Mouse (Mus musculus) activated CD4-positive, CD25-positive, alpha-beta regulatory T cell, adult 4 months (primary cell): ENCODE measurements around the gene C3. TPM values are rescaled to one million over a fixed set of nuclear protein-coding genes. Genes with fewer than 3 reads are reported as not detected.

Source experiments
- ATAC-seq: one replicate; pipeline ENCODE4 v1.8.0; 2017
- polyA plus RNA-seq, 2 experiments: library from polyadenylated mRNA; unstranded; fragments of 100-300 nt; shearing (Covaris generic); gene quantifications; one replicate each; pipeline ENCODE4 v1.2.1; 2017

C3 gene
- under 1 TPM in 1 of 2 experiments, not detected in 1; 0.41 TPM for polyA plus RNA-seq

DNA sequence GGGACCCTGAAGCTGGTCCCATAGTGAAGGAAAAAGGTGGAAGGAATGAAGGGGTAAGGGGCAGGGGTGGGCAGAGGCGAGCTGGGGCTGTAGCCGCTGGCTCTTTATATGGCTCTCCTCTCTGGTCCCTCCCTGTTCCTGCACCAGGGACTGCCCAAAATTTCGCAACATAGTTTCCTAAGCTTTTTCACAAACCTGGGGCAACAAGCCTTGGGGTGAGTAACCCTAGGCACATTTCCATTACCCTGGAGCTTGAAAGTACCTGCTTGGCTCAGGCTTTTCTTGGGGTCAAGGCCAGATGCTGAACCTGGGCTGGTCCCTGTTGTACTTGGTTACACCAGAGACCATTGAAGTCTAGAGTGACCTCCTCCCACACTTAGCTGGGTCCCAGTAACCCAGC, at the start of gene C3:
C3 (minus strand) TSS at position 123 of the 400 bp plus-strand sequence.
- no peak for ATAC-seq

DNA sequence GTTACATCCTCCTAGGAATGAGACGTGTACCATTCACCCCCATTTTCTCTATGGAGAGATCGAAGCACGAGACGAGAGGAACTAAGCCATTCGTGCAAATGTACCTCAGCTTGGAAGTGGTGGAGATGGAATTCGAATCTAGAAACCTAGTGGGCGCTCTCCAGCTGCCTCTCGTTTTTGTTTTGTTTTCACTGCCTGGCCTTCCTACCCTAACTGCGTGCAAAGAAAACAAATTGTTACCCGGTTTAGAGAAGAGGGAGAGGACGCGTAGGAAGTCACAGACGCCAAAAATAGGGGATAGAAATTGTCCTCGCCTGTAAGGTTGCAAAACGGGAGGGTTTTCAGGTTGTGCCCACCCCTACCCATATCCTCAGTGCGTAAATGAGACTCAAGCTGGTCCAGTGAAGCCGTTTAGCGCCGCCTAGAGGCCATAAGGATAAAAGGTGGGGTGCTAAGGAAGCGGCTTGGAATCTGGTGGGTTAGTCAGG, 48.7 kb upstream of the C3 start:
- peak; percentile 25 for ATAC-seq

DNA sequence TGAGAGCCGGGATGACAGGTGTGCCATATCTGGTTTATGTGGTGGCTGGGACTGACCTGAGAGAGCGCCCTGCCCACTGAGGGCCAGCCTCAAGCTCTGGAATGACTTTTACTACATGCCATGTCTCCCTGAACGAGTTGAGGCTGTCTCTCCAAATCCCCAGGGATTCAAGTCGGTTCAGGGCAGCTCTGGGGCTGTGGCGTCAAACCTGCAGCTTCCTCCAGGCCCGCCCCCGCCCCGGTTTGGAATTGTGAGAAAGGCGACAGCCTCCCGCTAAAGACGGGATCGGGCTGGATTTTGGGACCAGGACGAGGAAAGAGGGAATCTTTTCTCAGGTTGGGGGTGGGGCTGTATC, 48.0 kb upstream of the C3 start:
- no peak for ATAC-seq

DNA sequence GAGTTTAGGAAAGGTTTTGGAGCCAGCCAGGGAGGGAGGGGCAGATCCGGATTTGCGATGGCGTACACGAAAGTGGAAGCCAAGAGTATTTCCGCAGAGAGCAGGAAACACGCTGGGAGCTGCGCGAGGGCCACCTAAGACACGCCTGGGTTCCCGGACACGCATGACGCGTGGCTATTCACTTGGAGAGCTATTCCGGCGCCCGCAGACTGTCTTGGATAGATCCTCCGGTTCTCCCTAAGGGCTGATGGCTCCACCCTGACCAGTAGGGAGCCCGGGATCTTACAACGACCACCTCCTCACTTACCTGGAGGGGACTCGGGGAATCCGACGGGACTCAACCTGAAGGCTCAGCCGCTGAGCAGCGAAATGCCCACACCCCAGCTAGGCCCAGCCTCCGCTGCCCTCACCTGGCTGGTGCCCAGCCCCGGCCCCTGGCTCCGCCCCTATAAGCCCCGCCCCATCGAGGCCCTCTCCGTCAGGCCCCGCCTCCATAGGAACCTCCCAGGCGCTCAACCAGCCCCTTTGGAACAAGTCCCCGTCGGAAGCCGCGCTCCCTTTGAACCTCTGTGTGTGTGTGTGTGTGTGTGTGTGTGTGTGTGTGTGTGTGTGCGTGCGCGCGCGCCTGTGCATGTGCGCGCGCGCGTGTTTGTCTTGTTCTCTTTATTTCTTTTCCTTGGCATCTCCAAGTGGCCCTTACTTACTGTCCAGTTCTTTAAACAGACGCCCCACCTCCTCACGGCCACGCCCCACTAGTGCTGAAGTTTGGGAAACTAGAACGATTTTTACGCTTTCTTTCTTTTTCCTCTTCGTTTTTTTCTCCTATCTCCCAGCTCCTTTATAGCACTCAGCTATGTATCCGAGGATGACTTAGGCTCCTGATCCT, 47.4 kb upstream of the C3 start:
- peak; percentile 58 for ATAC-seq

DNA sequence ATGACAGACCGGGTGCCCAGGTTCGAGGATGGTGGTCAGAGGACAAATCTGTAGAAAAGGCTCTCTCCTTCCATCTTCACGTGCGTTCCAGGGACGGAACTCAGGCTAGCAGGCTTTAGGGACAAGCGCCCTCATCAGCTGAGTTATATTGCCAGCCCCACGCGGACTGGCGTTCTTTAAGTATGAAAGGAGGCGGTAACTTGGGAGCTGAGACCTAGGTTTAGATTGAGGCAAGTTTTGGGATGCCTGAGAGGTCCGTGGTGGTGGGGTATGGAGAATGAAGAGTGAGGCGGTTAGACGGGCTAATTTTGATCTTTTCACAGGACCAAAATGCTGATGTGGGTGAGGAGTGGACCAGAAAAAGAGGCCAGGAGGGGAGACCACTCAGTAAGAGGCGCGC, 46.8 kb upstream of the C3 start:
- ATAC-seq: no peak

DNA sequence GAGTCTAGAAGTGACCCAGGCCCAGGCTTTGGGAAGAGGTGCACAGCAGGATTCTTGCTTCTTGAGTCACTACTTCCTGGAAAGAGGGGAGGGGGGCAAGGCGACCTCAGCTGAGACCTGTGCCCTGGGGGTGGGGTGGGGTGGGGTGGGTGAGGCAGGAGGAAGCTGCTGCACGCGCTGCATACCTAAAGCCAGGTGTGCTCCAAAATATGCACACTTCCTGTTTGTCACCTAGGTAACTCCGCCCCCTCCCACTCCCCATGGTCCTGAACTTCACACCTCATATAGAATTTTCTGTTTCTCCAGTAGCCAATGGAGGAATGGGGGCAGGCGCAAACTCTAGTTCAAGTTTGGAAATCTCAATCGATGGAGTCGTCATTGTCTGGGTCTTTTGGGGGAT, 45.9 kb upstream of the C3 start:
- ATAC-seq: no peak

DNA sequence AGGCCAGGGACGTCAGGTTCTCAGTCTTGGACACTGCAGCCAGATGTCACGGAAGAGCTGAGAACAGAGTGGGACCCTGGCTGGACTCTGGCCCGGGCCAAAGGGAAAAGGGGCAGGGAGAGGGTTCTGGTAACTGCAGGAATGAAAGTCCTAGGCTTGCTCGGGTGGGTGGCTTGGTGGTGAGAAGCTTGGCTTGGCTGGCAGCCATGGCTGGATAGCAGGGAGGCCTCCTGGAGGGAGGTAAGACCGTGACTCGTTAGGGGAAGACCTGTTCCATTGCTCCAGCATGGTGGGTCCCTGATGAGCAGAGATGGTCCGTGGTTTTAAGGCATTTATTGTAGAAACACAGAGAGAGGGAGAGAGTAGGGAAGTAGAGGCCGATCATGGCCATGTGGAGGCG, 43.4 kb upstream of the C3 start:
- no peak for ATAC-seq

DNA sequence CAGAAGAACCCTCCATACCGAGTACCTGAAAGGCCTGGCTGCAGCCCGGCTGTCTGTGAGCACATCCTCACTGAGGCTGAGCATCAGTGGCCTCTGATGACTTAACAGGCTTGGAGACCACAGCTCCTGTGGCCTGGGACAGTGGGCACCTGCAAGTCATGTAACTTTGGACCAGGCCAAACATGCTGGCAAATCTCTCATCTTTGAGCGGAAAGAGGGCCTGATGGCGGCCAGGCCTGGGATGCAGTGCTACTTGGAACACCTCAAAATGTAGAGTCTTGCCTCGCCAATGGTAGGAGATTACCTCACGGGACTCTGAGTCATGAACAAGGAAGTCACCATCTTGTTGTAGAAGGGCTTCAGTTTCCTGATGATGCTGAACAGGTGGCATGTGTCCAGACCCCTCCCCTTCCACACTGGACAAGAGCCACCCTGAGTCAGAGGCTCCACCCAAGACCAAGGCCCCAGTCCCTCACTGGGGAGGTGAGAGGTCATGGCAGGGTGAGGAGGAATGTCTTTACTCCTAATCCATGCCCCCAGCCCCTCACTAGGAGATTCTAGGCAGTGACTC, 39.7 kb upstream of the C3 start:
- ATAC-seq: no peak

DNA sequence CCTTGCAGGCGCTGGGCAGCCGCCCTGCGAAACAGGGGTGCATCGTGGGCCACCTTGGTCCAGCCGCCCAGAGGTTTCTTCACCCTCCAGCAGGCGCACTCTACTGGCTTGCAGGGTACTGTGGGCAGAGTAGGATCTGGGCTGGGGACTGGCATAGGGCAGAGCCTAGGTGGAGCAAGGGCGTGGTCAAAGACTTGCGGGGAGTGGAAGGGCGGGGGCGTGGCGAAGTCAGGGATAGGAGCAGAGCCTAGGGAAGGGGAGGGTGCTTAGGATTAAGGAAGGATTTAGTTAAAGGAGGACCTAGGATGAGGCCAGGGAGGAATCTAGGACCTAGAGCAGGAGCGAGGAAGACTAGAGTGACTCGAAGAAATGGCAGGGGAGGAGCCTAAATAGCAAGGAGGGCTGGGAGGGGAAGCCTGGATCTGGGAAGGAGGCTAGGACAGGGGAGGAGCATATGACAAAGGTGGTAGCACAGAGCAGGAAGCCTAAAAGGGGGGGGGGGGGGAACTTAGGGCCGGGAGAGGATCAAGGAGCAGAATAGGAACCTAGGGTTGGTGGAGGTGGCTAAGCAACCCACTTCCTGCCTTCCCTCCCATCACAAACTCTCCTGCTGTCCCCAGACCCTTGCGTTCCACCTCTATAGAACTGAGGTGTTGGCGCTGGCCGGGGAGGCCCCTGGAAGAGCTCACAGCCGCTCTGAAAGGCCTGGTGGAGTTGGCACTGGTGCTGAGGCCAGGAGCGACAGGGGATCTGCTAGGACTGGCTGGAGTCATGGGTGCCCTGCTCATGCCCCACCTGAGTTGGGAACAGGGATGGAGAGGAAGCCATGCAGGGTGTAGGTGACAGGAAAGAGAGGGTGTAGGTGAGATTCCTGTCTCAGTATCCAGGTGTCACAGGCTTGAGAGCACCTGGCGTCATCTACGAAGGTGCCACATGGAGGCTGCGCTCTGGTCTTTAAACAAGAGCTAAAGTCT, 37.3 kb upstream of the C3 start:
- ATAC-seq: peak; percentile 23

DNA sequence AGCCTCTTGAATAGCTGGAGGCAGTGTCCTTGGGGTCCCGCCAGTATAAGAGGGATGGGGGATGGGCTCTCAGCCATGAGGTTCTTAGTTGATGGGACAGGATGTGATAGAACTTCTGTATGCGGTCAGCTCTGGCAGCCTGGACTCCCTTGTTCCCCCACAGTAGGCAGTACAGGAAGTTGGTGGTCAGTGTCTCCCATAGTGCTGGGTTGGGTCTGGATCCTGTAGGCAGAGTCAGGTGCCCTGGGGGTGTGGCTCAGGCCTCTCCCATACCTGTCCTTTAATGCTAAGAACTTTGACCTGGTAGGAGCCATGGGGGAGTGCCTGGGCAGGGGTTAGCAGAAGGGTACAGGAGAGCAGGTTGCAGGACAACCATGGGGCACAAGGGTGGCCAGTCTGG, 36.2 kb upstream of the C3 start:
- peak; percentile 61 for ATAC-seq

DNA sequence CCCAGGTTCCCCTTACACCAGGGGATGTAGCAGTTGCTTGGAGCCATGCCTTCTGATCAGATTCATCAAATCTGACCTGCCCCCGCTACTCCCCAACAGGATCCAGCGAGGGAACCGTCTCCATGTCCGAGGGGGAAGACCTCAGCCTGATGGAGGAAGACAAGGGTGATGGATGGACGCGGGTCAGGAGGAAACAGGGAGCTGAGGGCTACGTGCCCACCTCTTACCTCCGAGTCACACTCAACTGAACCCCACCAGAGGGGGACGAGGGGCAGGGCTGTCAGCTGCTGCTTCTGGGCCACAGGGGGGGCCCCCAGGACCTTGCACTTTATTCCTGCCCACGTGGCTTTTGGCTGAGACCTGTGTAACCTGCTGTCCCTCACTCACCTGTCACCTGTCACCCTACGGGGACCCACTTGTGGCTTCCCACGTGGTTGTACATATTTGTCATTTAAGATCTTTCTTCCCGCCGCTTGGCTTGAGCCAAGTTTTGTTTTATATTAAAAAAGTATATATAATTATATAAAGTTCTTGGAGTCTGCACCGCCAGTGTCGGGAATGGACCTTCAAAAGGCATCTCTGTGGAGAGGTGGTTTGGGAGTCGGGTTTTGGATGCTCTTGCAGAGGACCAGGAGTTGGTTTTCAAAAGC, 35.1 kb upstream of the C3 start:
- no peak for ATAC-seq

DNA sequence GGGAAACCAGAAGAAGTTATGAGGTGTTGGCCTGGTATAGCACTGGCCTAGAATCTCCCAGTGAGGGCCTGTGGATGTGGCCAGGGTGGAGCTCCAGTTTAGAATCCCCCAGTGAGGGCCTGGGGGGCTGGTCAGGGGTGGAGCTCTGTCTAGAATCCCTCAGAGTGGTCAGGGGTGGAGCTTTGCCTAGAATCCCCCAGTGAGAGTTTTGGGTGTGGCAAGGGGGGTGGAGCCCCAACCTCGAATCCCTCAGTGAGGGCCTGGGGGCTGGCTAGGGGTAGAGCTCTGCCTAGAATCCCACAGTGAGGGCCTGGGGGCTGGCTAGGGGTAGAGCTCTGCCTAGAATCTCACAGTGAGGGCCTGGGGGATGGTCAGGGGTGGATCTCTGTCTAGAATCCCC, 33.9 kb upstream of the C3 start:
- ATAC-seq: no peak

DNA sequence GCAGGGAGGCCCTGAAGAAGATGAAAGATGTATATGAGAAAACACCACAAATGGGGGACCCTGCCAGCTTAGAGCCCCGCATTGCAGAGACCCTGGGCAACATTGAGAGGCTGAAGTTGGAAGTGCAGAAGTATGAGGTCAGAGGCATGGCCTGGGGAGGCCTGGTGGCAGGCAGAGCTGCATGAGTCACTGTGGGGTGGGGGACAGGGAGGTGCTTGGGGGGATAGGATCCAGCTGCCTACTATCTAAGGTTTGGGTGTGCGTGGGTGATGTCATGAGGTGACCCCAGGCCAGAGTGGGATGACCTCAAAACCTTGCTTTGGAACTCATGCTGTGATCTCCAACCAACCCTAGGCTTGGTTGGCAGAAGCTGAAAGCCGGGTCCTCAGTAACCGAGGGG, 33.4 kb upstream of the C3 start:
- no peak for ATAC-seq

DNA sequence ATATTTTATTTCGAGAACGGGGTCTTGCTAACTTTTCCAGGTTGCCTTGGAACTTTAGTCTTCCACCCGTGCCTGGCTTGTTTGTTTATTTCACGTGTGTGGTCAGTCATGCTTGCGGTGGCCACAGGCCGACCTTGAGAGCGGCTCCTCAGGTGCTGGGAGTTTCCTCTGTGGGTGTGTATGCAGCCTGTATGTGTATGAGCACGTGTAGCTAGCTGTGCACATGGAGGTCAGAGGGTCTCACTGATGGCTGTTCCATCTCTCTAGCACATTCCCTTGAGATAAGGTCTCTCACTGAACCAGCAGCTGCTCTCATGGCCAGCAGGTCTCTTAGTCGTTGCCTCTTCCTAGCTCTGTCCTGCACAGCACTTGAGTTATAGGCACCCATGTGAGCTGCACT, 32.4 kb upstream of the C3 start:
- no peak for ATAC-seq

DNA sequence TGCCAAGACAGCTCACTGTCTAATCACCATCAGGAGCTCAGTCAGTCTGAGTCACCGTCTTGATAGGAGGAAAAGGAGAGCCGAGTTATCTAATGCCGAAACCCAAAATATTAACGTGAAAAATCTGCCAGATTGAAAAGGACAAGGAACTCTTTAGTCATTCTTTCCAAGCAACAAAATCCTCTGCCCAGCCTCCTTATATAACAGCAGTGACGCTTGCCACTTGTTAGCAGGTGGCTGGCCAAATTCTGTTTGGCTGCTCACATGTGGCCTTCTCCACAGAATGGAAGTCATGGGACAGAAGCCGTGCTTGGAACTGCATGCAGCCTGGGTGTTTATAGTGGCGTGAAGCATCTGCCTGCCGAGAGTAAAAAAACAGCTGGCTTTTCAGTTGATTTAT, 31.8 kb upstream of the C3 start:
- ATAC-seq: no peak

DNA sequence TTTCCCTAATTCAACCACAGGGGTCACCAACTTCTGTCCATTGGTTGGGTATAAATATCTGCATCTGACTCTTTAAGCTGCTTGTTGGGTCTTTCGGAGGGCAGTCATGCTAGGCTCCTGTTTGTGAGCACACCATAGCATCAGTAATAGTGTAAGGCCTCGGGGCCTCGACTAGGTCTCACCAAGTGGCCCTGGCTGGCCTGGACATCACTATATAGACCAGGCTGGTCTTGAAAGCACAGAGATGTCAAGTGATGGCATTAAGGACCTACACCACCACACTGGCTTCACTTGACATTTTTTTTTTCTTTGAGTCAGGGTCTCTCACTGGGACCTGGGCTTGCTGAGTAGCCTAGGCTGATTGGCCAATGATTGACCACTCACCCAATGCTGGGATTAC, 30.3 kb upstream of the C3 start:
- ATAC-seq: no peak

DNA sequence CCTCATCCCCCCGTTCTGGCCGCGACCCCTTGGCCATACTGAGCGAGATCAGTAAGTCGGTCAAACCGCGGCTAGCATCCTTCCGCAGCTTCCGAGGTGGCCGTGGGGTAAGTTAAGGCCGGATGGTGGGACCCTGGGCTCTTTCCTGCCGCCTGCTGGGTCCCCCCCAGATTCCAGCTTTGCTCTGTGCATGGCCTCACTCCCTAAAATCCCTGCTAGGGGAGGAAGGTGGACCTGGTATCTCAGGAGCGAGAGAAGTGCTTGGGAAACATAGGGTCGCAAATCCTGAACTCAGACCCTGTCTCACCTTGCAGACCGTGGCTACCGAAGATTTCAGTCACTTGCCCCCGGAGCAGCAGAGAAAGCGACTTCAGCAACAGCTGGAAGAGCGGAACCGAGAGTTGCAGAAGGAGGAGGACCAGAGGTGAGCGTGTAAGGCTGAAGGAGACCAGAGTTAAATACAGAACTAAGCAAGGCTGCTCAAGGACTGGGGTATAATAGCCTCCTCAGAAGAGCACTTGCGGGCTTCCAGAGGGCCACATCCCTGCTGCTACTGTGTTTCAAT, 29.1 kb upstream of the C3 start:
- ATAC-seq: no peak

DNA sequence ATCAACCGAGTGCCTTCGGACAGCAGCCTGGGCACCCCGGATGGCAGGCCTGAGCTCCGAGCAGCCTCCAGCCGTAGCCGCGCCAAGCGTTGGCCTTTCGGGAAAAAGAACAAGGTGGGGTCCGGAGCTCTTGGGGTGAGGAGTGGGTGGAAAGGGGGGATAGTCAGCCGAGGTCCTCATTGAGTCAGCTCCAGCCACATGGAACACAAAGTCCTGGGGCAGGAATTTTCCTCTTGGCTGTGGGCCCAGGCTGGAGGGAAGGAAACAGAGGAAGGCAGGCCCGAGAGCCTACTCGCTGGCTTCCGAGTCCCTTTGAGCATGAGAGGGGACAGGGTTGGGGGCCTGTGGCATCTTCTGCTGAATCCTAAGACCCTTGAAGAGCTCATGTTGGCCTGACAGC, 27.4 kb upstream of the C3 start:
- no peak for ATAC-seq

DNA sequence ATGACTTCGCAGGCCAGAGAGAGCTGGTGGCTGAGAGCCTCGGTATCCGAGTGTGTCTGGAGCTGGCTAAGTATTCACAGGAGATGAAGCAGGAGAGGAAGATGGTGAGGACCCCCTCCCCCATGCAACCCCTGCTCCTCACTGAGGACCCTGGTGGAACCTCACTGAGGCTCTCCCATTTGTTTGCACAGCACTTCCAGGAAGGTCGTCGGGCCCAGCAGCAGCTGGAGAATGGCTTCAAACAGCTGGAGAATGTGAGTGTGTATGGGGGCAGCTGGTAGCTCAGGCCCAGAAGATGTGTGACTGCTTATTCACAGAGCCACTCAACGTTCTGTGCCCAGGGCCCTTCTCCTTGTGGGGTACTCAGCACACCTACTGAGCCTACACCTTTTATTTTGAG, 25.4 kb upstream of the C3 start:
- ATAC-seq: no peak

DNA sequence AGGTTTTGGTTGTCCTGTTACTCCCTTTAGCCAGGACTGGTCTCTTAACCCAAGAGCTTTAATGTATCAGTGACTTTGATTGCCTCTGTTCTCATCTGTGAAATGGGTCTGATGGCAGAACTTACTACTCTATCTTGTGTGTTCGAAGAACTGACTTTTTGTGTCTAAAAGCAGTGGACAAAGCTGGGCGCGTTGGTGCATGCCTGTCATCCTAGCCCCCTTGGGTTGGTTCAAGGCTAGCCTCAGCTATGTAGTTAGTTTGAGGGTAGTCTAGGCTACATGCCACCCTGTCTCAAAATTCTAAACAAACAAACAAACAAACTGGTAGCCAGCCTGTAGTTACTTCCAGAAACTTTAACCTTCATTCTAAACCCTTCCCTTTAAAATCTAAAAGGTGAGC, 23.5 kb upstream of the C3 start:
- ATAC-seq: no peak

DNA sequence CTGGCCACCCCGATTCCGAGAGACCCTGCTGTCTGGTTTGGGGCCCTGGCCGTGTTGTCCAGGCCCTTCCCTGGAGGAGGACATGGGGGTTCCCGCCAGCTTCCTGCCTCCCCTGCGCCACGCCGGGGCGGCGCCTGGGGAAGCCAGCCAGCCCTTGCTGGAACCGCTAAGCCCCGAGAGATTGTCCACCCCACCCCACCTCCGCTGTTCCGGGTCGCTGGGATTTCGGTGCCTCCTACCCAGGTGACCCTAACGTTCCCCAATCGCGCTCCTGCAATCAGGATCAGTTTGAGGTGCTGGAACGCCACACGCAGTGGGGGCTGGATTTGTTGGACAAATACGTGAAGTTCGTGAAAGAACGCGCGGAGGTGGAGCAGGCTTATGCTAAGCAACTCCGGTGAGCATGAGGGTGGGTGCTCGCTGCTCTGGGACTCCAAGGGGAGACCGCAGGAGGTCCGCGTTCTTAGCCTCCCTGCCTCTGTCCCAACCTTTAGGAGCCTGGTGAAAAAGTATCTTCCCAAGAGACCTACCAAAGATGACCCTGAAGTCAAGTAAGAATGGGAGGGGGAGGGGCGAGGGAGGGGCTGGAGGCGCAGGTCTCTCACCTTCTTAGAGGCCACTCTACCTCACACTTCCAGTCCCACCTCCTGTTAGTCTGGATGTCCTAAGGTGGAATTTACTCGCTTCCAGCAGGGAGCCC, 22.7 kb upstream of the C3 start:
- no peak for ATAC-seq
